Mouse (Mus musculus) kidney, adult 8-10 months (tissue): ENCODE data around the gene Gm20379.

Experiments used
- DNase-seq, 2 experiments: peaks; one replicate each; pipeline ENCODE4 v3.0.0; 2022

Gm20379 gene

DNA sequence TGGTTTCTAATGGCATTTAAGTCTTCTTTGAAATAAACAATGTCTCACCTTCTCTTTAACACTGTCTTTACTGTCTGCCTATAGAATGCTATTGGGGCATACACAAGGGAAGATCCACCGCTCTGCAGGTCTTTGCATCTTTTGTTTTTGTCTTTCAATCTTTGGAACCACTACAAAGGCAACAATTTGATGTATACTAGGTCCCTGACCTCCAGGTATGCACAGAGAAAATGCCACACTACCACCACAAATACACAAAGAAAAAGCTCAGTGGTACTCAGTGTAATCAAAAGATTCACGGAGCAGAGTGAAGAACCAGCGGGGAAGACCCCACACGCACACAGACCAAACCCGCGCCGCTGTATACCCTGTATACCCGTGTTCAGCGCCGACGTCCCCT, at the start of gene Gm20379:
Gene Gm20379, plus strand, starts transcription at position 301 of the 400 bp plus-strand sequence.
- no peak for DNase-seq

DNA sequence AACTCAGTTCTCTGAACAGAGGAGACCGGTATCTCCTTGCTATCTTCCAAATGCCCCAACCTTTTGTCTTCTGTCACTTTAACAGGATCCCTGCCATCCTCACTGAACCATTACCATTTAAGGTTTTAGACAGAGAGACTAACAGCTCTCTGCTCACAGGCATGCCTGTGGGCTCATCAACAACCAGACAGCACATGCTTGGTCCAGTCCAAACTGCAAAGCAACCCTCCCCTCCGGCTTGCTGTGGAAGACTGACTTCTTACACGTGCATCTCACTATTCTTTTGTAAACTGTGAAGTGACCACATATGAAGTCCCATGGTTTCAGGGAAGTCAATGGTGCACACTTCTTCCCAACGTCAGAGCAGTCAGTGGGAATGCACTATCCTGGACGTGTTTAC, 44.5 kb upstream of the Gm20379 start:
- no peak for DNase-seq

- no peak for DNase-seq
These were observed 42.2 kb upstream of the Gm20379 start for GRCm38 (mm10) chr13:92263566-92263965.

DNA sequence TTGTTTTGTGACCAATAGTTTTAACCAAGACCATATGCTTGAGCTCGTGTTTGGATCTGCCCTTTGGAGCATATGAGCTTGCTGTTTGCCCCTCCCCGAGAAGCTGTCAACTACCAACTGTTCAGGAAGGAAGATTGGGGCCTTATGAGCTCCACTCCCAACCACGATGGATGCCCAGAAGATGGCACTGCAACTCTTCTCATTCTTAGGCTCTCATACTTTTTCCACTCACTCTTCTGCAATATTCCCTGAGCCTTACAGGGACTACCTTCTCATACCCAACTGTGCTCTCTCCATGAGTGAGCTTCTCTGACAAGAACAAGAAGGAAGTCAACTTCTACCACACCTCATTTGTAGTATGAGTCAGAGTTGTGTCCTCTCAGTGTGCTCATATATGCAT, 38.7 kb upstream of the Gm20379 start:
- peak in 1 of 2 experiments; percentile 16 for DNase-seq

GRCm38 (mm10) chr13:92274274-92275198, 31.2 kb upstream of the Gm20379 start:
- DNase-seq = peak; percentile 66 to 76

GRCm38 (mm10) chr13:92275292-92275691, 30.5 kb upstream of the Gm20379 start:
- no peak for DNase-seq

DNA sequence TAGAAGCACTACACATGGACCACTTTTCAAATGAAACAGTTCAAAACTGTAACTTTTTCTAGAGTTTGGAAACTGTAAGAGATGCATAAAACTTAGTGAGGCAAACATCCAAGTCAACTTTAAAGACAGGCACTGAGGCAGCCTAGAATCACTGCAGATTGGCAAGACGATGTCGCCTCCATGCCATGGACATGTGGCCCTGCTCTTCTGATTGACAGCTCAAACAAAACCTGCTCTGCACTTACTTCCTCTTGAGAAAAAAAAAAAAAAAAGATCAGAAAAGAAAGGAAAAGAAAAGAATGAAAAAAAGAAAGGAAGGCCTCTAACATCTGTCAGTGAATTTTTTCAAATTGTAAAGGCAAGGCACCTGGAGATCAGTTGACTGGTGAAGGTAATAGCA, 28.8 kb upstream of the Gm20379 start:
- no peak for DNase-seq

DNA sequence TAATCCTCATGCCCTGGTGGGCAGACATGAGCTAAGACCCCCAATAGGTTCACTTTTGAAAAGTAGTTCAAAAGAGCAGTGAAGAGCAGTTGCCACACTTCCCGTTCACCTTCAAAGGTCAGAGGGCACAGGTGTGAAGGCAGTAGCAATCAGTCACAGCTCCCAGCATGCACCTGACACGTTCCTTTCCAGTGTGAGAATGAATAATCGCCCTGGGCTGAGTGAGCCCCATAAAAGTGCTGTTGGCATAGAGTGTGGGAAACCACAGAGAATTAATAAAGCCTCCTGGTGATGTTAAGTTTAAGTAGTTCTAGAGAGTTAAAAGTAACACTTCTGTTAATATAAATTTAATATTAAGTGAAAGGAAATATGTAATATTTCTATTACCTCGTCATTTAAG, 14.2 kb upstream of the Gm20379 start:
- DNase-seq = peak in 1 of 2 experiments; percentile 61

DNA sequence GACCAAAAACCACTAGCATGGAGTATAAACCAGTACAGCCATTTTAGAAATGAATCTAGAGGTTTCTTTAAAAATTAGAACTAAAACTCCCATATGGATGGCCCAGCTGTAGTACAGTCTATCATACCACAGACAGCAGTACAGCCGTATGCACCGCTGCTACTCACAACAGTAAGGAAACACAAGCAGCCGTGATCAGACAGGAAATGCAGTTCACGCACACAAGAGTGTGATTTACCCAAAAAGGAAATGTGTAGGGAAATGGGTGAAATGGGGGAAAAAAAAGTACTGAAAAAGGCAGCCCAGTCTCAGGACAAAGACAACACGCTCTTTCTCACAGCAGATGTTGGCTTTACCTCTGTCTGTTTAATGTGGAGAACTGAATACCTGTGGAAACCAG, 11.9 kb upstream of the Gm20379 start:
- DNase-seq = no peak

DNA sequence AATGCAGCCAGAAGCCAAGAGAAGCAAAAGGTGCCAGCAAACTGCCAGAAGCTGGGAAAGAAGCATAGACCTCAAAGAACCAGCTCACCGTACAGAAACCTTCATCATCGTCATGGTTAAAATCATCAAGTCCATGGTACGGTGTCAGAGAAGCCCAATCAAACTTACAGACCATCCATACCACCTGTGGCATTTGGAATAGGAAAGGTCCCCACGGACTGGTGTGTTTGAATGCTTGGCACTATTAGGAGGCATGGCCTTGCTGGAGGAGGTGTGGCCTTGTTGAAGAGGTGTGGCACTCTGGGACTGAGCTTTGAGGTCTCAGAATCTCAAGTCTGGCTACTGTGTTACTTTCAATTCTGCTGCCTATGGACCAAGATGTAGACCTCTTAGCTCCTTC, 9.3 kb upstream of the Gm20379 start:
- DNase-seq = no peak

DNA sequence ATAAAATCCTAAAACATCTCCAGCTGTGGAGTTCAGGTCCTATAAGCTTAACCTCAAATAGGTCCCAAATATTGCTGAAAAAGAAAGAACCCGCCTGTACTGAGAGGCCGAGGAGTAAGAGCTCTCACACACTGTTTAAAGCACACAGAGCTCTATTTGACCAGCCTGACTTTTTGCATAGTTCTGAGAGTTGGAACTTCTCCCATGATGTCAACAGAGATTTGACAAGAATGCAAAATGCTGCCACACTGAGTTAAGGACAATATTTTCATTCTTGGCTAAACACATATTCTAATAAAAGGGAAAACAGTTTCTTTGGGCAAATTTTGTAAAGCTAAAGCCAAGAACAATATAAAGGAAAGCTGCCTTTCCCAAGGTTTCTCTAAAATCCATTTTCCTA, 8.8 kb upstream of the Gm20379 start:
- DNase-seq = no peak

DNA sequence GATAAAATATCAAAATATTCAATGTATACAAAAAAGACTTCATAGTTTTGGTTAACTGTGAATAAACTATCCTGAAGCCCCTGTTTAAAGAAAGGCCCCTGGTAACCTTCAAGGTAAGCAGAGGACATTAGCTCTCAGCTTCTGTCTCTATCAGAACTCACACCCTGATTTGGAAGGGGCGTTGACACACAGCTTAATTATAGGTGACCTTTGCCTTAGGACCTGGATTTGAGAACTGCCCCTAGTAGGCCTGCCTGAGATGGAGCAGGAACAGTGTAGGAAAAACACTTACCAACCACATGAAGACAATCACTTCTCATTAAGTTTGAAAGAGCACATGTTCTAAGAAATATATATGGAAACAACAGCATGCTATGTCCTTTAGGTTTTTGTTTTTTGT, 6.3 kb upstream of the Gm20379 start:
- no peak for DNase-seq

GRCm38 (mm10) chr13:92301754-92302153, 4.0 kb upstream of the Gm20379 start:
- DNase-seq = no peak

- no peak for DNase-seq
These were observed 3.3 kb upstream of the Gm20379 start for GRCm38 (mm10) chr13:92302466-92302865.

DNA sequence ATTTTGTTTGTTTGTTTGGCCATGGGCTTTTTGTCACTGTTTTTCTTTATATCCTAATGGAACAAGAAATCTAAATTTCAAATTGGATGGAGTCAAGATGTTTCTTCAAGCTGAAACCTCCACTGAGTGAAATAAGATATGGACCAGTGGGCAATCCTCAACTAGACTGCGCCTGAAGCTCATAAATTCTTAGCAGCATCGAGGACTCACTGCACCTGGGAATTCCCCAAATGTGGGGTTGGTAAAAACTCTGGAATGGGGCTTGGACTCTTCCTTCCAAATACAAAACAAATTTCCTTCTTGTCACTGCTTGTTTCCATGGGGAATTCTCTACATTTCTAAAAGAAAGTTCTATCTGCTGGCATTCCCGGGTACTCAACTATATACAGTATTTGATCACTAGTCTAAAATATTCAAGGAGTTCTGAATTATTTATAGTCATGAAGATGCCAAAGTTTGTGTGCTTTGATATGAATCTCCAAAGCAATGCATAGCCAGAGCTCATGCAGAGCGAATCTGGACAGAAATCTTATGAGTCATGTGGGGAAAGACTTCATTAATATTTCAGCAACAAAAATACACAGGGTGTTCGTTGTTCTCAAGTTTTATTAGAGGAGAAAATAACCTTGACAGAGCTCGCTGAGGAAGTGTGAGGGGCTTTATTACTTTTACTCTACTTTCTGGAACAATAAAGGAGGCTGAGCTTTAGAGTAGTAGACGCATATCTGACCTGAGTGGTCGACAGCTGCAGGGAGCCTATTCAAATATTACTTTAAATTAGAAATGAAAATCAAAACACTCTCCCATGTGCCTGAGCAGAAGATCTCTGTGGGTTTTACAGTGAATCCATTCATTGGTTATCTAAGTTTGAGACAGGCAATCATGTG, 2.5 kb upstream of the Gm20379 start:
- no peak for DNase-seq

DNA sequence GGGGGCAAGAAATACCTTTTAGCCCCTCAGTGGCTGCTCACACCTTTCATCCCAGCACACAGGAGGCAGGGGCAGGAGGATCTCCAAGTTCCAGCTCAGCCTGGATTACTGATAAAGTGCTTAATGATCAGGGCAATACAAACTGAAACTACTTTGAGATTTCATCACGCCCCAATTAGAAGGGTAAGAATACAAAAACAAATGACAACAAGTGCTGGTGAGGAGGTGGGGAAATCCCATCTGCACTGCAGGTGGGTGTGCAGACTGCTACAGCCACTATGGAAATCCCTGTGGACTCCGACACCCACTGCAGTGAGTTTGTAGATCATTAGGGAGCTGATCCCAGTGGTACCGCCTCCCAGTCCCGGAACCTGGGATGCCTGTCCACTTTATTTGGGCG, 1.5 kb upstream of the Gm20379 start:
- no peak for DNase-seq

DNA sequence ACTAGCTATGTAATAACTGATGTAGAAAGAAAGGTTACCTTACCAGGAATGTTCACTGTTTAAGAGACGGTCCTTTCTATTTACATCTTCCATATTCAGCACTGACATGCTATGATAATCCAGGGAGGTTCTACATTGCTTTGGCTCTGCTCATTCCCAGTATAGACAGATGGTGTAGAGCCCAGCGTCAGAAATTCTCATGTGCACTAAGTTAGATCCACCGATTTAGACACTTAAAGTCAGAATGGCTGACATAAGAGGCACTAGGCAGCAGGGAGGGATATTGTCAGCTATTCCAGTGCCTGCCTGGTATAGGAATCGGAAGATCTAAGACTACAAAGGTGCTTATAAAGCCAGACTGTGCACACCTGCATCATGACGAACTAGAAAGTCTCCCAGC, 8.8 kb downstream of the Gm20379 start:
- DNase-seq = no peak

- DNase-seq = no peak
These were observed 15.0 kb downstream of the Gm20379 start for GRCm38 (mm10) chr13:92320770-92321169.

- no peak for DNase-seq
These were observed 20.2 kb downstream of the Gm20379 start for GRCm38 (mm10) chr13:92326030-92326429.

- no peak for DNase-seq
These were observed 22.2 kb downstream of the Gm20379 start for GRCm38 (mm10) chr13:92328000-92328399.

GRCm38 (mm10) chr13:92330621-92331020, 24.8 kb downstream of the Gm20379 start:
- no peak for DNase-seq

DNA sequence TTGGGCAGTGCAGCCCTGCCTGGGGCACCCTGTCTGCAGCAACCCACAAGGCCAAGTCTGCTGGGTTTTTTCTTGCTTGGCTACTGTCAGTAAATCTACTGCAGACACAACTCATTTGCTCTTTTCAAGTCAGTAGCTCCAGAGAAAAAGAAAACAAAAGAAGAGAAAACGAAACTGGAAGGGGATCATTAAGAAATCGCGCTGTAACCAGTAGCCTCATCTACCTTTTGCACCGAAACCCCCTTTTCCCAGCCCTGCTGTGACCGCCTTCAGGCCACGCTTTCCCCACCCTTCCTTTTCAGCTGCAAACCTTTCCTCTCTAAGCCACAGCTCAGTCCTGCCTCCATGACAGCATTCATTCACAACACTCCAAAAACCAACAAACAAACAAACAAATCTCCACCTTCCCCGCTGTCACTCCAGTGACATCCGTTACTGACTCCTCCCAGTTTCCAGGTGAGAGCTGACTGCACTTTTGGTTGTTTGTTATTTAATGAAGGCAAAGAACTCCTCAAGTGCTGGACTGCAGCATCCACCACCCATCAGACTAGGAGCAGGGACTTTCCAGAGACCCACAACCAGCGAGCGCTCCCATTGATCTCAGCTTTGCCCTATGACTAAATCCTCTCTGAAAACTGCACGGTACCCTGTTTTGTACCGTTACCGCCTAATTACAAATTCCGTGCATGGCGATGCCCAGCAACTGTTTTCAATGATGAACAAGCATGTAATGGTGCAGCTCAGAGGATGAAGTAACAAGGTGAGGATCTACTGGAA, 26.5 kb downstream of the Gm20379 start:
- no peak for DNase-seq

DNA sequence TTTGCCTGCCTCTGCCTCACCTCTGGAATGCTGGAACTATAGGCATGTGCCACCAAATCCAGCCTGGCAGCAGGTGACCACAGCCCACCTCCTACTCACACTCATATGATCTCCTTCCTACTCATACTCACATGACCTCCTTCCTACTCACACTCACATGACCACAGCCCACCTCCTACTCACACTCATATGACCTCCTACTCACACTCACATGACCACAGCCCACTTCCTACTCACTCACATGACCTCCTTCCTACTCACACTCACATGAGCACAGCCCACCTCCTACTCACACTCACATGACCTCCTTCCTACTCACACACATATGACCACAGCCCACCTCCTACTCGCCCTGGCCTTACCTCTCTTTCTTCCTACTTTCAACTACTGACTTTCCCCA, 31.1 kb downstream of the Gm20379 start:
- DNase-seq = no peak
